Mouse (Mus musculus) gastrocnemius, postnatal 14 days (tissue): Measurements from ENCODE around the gene Evi5. TPM values are rescaled to one million over a fixed set of nuclear protein-coding genes. Genes with fewer than 3 reads are reported as not detected.
A peak's percentile ranks its signal among the peaks of the same experiment; 100 is the strongest.

Experiments
- DNase-seq: peaks from one replicate; pipeline ENCODE4 v3.0.0; 2021; ENCODE audit warnings: mixed read lengths
- intact Hi-C: fragments of 180-260 bp; cut with DNase I; formaldehyde crosslinking; loops from one replicate; pipeline ENCODE4 v1.15.1; 2025; ENCODE audit warnings: low total_unique reads
- total RNA-seq, 2 experiments: library from RNA; stranded (reverse); gene quantifications; 2 replicates each; pipeline ENCODE4 v1.2.3; 2021

Evi5 gene
- total RNA-seq, 2 experiments from 2014 or later, result 16.6 to 17.4 TPM

- intact Hi-C loops, result no loop called here
- no peak for DNase-seq
Measured at GRCm38 (mm10) chr5:107765946-107766345, 109.0 kb downstream of the Evi5 start.

- intact Hi-C loops, result no loop called here
- DNase-seq, result no peak
Measured at GRCm38 (mm10) chr5:107764486-107764885, 110.4 kb downstream of the Evi5 start.

- DNase-seq, result no peak
- intact Hi-C loops, result no loop called here
Measured at GRCm38 (mm10) chr5:107763674-107764073, 111.2 kb downstream of the Evi5 start.

GRCm38 (mm10) chr5:107759121-107759520 is 115.8 kb downstream of the Evi5 start:
- no peak for DNase-seq
- intact Hi-C loops, result no loop called here

GRCm38 (mm10) chr5:107756072-107756471 is 118.8 kb downstream of the Evi5 start:
- DNase-seq, result no peak
- intact Hi-C loops, result no loop called here

- DNase-seq, result no peak
- intact Hi-C loops, result no loop called here
Measured at GRCm38 (mm10) chr5:107754740-107755139, 120.2 kb downstream of the Evi5 start.

- DNase-seq, result no peak
- intact Hi-C loops, result no loop called here
Measured at GRCm38 (mm10) chr5:107753656-107754055, 121.3 kb downstream of the Evi5 start.

- intact Hi-C loops, result no loop called here
Measured at GRCm38 (mm10) chr5:107749229-107749916, 125.5 kb downstream of the Evi5 start.

GRCm38 (mm10) chr5:107739023-107739422 is 135.9 kb downstream of the Evi5 start:
- DNase-seq, result no peak
- intact Hi-C loops, result no loop called here

More at GRCm38 (mm10) chr5:107749229-107749916, 125.5 kb downstream of the Evi5 start:
- DNase-seq, result no peak

- intact Hi-C loops, result no loop called here
- no peak for DNase-seq
Measured at GRCm38 (mm10) chr5:107738296-107738695, 136.6 kb downstream of the Evi5 start.

- intact Hi-C loops, result no loop called here
- DNase-seq, result no peak
Measured at GRCm38 (mm10) chr5:107736171-107736570, 138.7 kb downstream of the Evi5 start.

- no peak for DNase-seq
- intact Hi-C loops, result no loop called here
Measured at GRCm38 (mm10) chr5:107731844-107732243, 143.1 kb downstream of the Evi5 start.

GRCm38 (mm10) chr5:107731408-107731807 is 143.5 kb downstream of the Evi5 start:
- intact Hi-C loops, result no loop called here
- no peak for DNase-seq

GRCm38 (mm10) chr5:107727007-107727402 is 147.9 kb downstream of the Evi5 start:
- intact Hi-C loops, result no loop called here
- no peak for DNase-seq

GRCm38 (mm10) chr5:107726281-107727006 is 148.5 kb downstream of the Evi5 start:
- intact Hi-C loops, result no loop called here
- DNase-seq, result no peak

- peak; percentile 14 for DNase-seq
- intact Hi-C loops, result no loop called here
Measured at GRCm38 (mm10) chr5:107725435-107726261, 149.3 kb downstream of the Evi5 start, which contains the start of gene Gfi1. Gene Gfi1, minus strand, starts transcription at chr5:107726036.

GRCm38 (mm10) chr5:107724661-107725434 is 150.1 kb downstream of the Evi5 start:
- intact Hi-C loops, result no loop called here
- DNase-seq, result no peak

- intact Hi-C loops, result no loop called here
- DNase-seq, result peak; percentile 6
Measured at GRCm38 (mm10) chr5:107723541-107724511, 151.1 kb downstream of the Evi5 start.
